Mouse (Mus musculus): ENCODE measurements around the gene 1700011M02Rik.
"Not testable (repeated sequence)": the region's sequence is repeated elsewhere in the genome, so short reads cannot be mapped to it uniquely, and the experiment has no call there.

1700011M02Rik gene

DNA sequence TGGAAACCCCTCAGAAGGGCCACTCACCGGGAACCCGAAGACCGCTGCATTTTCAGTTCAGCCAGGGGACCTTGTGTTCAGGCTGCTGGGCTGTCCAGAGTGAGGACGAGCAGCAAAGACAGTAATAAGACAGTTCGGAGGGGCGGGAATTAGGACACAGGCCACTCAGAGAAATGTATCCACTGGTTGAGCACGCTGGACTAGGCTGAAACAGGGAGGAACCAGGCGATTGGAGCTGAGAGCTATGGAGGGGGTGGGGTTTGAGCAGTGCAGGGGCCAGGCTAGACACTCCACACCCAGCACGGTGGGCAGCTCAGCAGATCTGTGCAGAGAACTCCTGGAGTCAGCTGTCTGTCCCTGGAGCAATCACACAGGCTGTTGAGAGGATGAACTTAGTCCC, at the start of gene 1700011M02Rik, which contains the start of gene Dmrtc1a:
1700011M02Rik (plus strand) TSS at position 319 of the 400 bp plus-strand sequence.
Dmrtc1a (minus strand) TSS at position 101 of the 400 bp plus-strand sequence.
- DNase-seq (ENCODE audit: low spot score in 2 of 2): peak in 1 of 2 experiments; percentile 24

DNA sequence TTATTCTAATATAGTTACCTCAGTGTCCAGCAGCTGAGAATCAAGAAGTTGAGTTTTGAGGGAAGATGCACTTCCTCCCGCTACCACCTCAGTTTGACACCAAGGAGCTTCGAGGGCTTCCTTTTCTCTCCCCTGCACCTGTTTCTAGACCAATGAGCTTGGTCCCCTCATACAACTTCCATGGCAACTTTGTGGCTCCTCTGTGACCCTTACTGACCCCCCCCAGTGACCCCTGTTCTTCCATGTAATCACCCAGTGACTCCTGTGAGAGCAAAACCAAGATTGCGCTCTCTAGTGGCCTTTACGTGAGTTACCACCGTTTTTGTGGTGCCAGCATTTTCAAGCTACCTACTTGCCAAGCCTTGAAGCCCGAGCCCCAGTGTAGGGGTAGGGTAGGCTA, 40.8 kb upstream of the 1700011M02Rik start, which contains the start of gene 1700031F05Rik:
1700031F05Rik (minus strand) TSS at position 101 of the 400 bp plus-strand sequence.
- DNase-seq (ENCODE audit: low spot score in 2 of 2): no peak

DNA sequence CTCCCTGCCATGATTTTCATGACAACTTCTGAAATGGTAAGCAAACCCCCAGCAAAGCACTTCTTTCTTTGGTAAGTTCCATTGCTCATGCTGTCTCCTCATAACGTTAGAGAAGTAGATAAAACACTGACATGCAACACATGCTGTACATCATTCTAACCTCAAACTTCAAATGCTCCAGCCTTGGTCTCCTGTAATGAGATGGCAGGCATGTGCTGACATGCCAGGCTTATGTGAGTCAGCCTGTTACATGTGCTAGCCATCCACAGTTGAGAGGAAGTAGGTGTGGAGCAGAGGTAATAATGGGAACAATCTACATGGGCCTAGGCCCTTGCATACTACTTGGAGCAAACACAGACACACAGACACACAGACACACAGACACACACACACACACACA, 6.1 kb downstream of the 1700011M02Rik start:
- not testable (repeated sequence) for DNase-seq (ENCODE audit: low spot score in 2 of 2)

DNA sequence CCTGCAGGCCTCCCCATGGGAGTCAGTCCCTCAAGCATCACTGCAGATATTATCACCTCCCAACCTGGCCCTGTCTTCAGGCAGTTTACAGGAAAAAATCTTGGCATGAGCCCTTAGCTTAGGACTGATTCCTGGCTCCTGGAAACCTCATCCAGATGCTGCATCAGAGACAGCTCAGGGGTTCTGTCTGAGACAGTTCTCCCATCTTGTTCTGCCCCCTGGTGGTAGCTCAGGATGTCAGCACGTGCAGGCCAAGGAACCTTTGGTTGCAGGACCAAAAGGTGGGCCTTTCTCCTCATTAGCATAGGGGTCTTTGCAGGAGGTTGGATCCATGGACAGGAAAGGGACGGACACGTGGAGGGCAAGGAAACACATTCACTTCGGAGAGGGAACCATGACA, 18.0 kb downstream of the 1700011M02Rik start:
- DNase-seq (ENCODE audit: low spot score in 2 of 2): not testable (repeated sequence)

DNA sequence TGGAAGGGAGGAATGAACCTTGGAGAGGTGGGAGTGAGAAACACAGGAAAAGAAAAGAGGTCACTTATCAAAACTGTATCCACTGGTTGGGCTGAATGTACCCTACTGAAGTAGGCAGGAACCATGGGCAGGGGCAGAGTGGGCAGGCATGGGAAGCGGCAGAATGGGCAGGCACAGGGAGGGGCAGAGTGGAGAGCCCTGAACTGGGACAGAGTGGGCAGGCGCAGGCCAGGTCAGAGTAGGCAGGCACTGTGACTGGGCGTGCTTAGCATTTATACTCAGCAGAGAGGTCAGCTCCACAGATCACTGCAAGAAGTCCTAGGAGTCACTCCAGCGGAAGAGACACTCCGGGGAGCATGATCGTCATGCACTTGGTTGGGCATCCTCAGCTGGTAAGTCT, 19.4 kb downstream of the 1700011M02Rik start, which contains the start of gene 1700018G05Rik:
1700018G05Rik (plus strand) TSS at position 301 of the 400 bp plus-strand sequence.
- not testable (repeated sequence) for DNase-seq (ENCODE audit: low spot score in 2 of 2)

DNA sequence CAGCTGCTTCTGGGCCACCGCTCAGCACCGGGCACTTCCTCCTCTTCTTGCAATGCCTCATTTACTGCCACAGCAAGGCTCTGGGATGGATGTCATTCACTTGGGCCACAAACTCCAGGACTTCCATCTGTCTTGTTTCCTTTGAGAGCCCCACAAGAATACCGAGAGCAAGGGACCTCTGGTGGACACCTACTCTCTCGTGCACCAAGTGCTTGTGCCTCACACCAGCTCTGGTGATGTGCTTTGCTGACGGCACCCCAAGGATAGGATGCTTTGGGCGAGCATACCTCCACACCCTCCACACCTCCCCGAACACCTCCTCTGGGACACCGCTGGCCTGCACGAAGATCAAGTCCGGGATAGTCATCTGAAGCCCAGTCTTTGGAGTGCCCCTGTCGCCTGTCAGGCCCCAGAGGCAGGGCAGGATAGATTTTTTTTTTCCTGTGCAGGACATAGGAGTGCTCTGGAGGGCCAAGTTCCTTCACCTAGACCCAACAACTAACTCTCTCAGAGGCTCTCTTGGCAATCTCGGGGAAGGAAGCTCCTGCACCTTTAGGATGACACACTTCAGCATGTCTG, 24.4 kb downstream of the 1700011M02Rik start:
- DNase-seq (ENCODE audit: low spot score in 2 of 2): no peak

DNA sequence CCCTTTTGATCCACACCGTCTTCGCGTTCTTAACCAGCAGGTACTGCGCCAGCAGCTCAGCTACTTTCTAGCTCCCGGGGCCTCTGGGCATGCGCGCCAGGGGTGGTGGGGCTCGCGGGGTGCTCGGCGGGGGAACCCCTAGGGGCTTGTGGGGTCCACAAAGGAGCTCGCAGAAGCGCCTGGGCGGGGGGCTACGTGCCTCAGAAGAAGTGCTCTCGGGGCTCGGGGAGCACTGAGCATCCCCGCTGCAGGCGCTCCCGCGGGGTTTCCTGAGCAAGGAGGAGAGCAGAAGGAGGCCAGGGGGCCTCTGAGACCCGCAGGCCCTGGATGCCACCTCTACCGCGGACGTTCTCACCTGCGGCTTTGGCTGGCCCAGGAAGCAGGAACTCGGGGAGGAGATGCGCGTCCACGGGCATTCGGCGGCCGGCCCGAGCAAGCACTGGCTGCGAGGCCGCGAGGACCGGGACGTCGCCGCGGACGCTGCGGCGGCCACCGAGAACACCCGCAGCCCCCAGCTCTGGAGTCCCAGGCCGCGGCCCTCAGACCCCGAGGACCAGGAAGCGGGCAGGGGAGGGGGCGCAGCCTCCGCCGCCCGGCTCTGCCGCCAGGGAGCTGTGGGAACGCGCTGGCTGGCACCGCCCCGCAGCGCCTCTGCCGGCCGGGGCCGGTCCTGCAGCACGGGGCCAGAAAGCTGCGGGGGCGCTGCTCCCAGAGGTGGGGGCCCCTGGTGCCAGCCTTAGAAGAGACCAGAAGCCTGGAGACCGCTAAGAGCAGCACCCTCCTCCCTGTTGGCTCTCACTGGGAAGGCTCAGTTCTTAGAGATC, 25.1 kb downstream of the 1700011M02Rik start:
- no peak for DNase-seq (ENCODE audit: low spot score in 2 of 2)

DNA sequence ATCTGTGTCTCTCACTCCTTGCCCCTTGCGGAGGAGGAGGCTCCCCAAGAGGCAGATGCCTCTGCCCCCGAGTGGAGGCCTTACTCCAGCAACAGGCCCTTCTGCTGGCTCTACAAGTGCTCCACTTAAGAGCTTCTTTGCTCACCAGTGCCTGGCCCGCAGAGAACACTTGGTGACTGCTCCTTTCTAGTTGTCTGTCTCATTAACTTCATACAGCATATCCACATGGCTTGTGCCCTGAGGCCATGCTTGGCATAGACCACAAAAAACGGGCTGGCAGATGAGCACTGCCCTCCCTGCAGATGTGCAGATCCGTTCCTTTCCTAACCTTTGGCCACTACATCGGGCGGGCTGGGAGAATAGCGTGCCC, 25.7 kb downstream of the 1700011M02Rik start:
- no peak for DNase-seq (ENCODE audit: low spot score in 2 of 2)

DNA sequence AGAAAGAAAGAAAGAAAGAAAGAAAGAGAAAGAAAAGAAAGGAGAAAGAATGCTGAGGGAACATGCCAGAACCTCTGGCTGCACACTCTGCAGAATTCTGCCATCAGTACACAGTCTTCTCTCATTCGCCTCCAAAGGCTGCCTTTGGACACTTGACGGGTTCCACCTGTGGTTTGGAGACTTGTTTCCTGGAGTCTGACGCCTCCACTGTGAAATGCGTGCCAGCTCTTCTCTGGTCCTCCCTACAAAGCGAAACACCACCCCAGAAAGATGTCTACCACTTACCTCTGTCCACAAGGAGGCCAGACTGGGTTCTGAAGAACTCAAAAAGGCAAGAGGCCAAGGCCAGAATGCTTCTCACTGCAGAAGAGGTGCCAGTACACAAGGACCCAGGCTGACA, 28.0 kb downstream of the 1700011M02Rik start:
- DNase-seq (ENCODE audit: low spot score in 2 of 2): no peak

DNA sequence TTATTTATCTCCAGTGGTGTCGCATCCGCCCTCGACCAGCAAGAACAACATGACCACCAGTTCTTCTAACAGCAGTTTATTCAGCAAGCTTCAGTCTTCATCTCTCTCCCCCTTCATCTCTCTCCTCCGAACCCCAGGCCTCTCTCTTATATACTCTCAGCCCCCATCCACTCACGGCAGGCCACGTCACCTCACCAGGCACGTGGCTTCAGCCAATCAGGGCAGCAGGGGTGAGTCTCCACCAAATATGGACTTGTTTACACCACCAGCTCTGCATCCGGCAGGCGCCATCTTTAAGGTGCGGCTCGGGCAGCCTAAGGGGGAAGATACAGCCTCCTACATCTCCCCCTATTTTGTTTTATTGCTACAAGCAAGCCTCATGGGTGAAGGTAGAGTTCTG, 41.4 kb downstream of the 1700011M02Rik start:
- DNase-seq (ENCODE audit: low spot score in 2 of 2): not testable (repeated sequence)

DNA sequence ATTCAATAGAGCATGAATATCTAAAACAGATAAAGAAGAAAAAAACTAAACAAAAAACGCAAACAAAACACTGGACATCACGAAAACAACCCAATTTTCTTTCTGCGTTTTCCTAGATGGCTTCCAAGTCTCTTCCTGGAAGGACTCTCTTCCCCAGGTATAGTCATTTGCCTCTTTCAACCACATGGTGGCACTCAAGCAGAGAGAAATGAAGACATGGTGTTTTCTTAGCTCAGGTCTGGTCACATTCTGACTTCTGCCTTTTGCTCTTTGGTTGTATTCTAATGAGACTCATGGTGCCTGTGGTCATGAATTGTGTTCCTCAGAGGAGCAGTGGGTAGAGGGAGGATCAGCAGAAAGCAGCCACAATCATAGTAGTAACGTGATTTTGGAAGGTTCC, 50.2 kb downstream of the 1700011M02Rik start:
- no peak for DNase-seq (ENCODE audit: low spot score in 2 of 2)

All from spleen, postnatal 4 days (tissue).